Mouse (Mus musculus): ENCODE data around the gene Gse1.
A peak's percentile ranks its signal among the peaks of the same experiment; 100 is the strongest.

Gse1 gene

GRCm38 (mm10) chr8:120297000-120297399 lies 68.7 kb downstream of the Gse1 start:
- DNase-seq (ENCODE audit: extremely low read depth, low read depth) = no peak

- DNase-seq (ENCODE audit: extremely low read depth, low read depth) = no peak
These were observed 70.6 kb downstream of the Gse1 start for GRCm38 (mm10) chr8:120298601-120299532.

GRCm38 (mm10) chr8:120300601-120301141 lies 72.4 kb downstream of the Gse1 start:
- no peak for DNase-seq (ENCODE audit: extremely low read depth, low read depth)

DNA sequence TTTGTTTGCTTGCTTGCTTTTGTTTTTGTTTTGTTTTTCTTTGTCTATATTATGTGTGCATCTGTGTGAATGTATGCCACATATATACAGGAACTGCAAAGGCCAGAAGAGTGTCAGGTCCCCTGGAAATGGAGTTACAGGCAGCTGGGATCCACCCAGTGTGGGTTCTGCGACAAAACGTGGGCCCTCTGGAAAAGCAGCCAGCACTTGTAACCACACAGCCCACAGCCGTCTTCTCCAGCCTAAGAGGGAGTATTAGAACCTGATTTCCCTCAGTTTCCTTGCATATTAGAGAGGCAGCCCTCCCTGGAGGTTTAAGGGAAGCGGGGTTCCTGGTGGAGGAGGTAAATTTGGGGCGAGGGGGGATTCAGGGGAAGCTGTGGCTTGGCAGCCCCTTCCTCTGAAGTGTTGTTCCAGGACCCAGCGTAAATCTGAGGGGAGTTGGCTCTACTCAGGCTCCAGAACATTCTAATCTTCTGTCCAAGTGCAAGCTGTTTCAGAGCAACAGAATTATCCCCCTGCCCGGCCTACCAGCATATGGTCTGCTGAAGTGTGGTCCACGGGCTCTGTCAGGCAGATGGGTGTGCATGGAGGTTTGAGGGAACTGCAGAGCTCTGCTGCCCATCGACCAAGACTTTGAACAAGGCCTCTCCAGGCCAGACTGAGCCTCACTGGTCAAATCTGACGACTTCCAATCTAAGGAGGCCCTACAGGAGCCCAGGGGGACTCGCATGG lies 74.9 kb downstream of the Gse1 start:
- no peak for DNase-seq (ENCODE audit: extremely low read depth, low read depth)

GRCm38 (mm10) chr8:120304097-120304496 lies 75.8 kb downstream of the Gse1 start:
- DNase-seq (ENCODE audit: extremely low read depth, low read depth) = no peak

DNA sequence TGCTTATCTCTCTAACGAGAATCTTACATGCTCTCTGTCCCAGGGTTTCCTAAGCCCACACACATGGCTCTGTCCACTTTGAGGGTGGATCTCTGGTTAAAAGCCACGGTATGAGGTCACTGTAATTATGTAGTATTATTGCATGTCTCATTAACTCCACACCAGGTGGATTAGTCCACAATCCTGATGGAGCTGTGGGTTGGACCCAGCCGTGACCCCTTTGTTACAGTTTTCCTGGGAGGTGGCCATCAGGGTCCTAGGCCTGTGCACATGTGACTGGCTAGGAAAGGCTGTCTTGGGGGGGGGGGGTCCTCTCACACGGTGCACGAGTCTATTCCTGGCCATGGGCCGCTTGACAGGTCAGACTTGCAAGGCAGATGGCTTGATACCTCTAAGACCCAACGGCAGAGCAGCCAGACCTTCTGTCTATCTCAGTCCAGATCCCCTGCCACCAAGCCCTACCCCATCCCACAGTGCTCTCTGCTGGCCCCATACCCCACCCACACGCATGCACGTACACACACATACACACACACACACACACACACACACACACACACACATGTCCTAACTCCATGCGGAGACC lies 77.6 kb downstream of the Gse1 start:
- no peak for DNase-seq (ENCODE audit: extremely low read depth, low read depth)

DNA sequence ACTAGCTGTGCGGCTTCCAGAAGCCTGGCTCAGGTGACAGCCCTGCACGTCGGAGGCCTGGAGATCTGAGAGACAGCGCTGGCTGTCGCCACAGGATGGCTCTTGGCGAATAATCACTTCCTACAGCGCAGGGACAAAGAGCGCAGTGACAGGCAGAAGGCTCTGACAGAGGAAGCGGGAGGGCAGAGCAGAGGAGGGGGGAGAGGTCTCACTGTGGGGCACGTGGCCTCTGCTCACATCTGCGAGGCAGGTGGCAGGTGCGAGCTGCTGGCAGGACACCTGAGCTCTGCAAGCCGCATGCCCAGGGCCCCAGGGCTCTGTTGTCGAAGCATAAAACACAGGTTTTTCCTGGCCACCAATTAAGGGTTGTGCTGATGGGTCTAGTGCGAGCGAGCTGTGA lies 78.8 kb downstream of the Gse1 start:
- no peak for DNase-seq (ENCODE audit: extremely low read depth, low read depth)

- no peak for DNase-seq (ENCODE audit: extremely low read depth, low read depth)
These were observed 79.3 kb downstream of the Gse1 start for GRCm38 (mm10) chr8:120307528-120307927.

- no peak for DNase-seq (ENCODE audit: extremely low read depth, low read depth)
These were observed 79.9 kb downstream of the Gse1 start for GRCm38 (mm10) chr8:120308131-120308530.

GRCm38 (mm10) chr8:120308553-120308952 lies 80.3 kb downstream of the Gse1 start:
- DNase-seq (ENCODE audit: extremely low read depth, low read depth) = no peak

DNA sequence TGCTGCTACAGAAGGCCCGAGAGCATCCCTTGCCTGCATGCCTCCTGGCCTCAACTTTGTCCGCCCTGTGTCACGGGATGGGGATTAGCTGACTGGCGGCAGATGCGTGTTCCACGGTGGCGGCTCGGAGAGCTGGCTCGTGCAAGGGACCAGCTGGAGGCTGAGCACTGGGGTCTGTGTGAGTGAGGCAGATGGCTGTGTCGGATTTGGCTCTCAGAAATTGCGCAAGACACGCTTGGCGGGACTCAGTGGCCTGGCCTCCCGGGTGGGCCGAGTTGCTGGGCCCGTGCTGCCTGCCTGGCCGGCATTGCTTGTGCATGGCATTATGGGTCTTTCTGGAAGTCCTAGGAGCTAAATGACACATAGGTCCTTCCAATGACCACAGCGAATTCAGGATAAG lies 81.1 kb downstream of the Gse1 start:
- DNase-seq (ENCODE audit: extremely low read depth, low read depth) = no peak

DNA sequence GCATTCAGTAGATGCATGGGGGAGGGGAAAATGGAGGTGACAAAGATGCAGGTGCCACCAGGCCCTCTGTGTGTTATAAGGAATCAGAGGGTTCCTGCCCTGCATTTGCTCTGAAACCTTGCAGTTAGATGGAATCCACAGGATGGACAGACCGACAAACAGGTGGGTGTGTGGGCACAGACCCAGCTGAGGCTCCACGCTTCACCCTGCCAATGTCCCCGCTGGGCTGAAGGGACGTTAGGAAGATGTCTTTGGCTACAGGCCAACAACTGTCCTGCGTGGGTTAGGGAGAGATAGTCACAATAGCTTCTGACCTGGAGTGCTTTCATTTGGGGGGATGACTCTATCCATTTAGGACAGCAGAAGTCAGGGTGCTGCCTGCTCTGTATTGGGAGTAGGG lies 81.8 kb downstream of the Gse1 start:
- no peak for DNase-seq (ENCODE audit: extremely low read depth, low read depth)

DNA sequence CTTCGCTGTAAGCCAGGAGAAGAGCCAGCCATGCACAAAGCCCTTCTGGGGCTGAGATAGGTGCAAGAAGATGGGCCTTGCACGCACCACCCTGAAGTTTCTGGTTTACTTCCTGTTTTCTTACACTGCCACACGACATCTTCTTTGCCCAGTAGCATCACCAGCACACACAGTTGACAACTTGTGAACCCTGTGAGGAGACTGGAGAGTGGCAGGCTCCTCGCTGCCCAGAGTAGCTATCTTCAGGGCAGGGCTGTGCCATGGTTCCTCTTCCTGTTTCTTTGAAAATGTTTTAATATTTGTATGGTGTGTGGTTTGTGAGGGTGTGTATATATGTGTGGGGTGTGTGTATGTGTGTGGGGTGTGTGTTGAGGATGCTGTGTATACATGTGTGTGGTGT lies 84.2 kb downstream of the Gse1 start:
- peak; percentile 71 for DNase-seq (ENCODE audit: extremely low read depth, low read depth)

DNA sequence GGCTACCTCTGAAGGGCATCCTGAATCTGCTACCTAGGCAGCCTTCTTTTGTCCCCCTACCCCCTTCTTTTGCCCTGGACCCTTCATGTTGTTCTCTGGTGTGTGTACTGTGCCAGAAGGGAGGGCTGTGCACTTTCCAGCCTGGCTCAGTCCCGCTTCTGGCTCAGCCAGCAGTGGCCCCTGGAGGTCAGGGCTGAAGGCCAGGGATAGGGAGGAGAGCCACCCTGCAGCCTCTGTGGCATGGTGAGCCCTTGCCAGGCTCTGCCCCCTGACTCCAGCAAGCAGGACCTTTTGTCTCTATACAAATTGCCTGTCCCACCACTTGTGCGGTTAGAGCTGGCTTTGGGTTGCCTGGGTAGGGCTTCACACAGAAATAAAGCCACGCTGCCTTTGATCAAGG lies 85.4 kb downstream of the Gse1 start:
- DNase-seq (ENCODE audit: extremely low read depth, low read depth) = no peak

DNA sequence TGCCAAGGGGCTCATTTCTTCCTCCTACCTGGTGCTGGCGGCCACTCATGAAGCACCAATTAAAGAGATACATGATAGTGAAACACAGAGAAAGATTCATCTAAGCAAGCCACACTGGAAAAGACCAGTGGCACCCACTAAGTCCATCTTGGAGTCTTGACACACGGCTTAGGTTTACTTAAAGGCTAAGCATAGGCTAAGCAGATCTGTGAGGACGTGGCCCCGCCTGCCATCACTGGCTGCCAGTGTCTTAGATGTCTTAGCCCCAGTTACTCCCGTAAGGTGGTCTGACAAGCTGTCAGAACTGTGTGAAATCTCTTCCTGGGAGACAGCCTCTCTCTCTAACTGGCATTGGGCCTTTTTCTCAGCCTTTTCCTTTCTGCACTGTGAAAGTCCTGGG lies 86.7 kb downstream of the Gse1 start:
- DNase-seq (ENCODE audit: extremely low read depth, low read depth) = no peak

DNA sequence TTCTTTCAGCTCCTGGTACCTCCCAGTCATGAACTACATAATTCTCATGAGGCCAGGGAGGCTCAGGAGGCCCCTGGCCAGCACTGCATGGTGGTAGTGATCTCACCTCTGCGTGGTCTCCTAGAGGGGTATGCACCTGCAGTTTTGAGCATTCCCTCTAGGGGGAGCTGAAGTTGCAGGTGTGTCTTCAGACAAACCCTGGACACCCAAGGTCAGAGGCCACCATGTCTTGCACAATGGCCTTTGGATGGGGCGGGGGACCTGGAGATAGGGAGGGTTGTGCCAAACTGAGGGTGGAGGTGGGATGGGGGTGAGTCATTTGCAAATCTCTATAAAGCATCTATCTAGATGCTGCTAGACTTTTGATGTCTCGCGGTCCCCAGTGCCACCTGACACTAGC lies 87.4 kb downstream of the Gse1 start:
- DNase-seq (ENCODE audit: extremely low read depth, low read depth) = no peak

DNA sequence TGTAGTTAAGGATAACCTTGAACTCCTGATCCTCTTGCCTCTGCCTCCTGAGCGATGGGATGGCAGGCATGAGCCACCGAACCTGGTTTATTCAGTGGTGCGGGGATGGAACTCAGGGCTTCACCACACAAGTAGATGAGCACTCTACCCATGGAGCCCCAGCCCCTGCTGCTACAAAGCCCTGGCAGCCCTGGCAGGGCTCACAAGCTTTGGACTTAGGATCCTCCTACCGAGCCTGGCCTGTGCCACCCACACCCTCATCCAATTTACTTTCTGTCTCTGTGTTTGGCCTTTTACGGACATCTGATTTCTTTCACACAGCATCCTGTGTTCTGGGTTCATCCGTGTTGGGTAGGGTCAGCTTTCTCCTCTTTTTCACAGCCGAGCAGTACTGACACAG lies 88.5 kb downstream of the Gse1 start:
- no peak for DNase-seq (ENCODE audit: extremely low read depth, low read depth)

DNA sequence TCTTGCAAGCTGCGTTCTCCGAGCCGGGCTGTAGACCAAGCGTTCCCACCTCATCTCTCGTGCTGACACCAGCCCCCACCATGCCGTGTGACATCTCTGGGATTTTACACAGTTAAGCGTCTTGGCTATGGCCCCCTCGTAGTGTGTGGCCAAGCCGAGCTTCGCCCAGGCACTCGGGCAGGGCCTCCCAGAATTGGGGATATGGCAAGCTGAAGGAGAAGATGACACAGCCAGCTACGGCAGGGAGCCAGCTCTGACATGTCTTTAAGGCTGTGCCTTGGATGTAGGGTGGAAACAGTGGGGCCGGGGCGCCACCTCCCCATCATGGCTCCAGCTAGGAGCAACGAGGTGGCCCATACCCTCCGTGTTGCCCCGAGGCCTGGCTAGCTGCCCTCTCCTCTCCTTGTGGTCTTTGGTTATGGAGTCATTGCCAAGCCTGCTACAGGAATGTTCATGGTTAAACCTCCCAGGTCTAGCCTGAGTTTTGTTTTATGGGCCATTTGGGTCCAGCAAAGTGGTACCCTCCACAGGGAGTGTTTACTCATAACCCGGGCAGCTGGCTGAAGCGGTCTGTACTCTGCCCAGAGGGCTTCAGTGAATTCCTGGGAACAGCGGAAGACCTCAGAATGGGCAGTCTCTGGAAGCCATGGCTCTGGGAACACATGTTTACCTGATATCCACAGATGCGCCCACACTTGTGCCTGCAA lies 89.0 kb downstream of the Gse1 start:
- DNase-seq (ENCODE audit: extremely low read depth, low read depth) = no peak

- no peak for DNase-seq (ENCODE audit: extremely low read depth, low read depth)
These were observed 90.3 kb downstream of the Gse1 start for GRCm38 (mm10) chr8:120318476-120318991.

DNA sequence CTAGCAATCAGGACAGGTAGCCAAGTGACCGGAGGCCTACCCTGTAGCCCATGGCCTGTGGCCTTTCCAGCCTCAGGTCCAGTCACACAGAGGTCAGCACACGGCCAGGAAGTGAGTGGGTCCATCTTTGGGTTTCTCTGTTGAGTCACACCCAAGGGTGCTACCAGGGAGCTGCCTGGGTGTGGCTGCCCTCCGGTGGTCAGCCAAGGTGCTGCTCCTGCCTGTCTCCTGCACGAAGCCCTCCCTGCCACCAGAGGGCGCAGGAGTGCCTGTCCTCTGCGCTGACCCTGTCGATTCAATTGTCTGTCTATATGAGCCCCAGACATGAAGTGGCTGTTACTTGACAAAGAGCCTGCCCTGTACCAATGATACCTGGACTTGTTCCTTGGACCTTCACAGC lies 91.2 kb downstream of the Gse1 start:
- peak; percentile 84 for DNase-seq (ENCODE audit: extremely low read depth, low read depth)

GRCm38 (mm10) chr8:120320146-120320545 lies 91.9 kb downstream of the Gse1 start:
- DNase-seq (ENCODE audit: extremely low read depth, low read depth) = no peak
